Mouse (Mus musculus) hindbrain, embryonic 13.5 days (tissue): ENCODE measurements at regions not wholly inside any gene's neighbourhood (a gene's known extent, or its start where the extent isn't known, plus 50 kb on each side); places are given as distances from the start of the nearest gene placed in this dataset.
A peak's percentile ranks its signal among the peaks of the same experiment; 100 is the strongest.

Experiments
- ATAC-seq: fragments of 200-750 bp; cut with Nextera tagmentation; 2 replicates; pipeline ENCODE4 v1.8.0; 2017; ENCODE audit warnings: moderate TSS enrichment; ENCODE audit not compliant: low FRiP score
- H3K27ac ChIP-seq: fragments of 300-500 bp; sonication (generic); 2 replicates; pipeline ENCODE4 v1.5.1; 2015; ENCODE audit warnings: inconsistent platforms, mild to moderate bottlenecking, moderate library complexity
- H3K27me3 ChIP-seq: fragments of 300-500 bp; sonication (generic); 2 replicates; pipeline ENCODE4 v1.6.1; 2015; ENCODE audit warnings: mild to moderate bottlenecking, inconsistent platforms
- H3K36me3 ChIP-seq: fragments of 300-500 bp; sonication (generic); 2 replicates; pipeline ENCODE4 v1.6.1; 2015; ENCODE audit warnings: mild to moderate bottlenecking, inconsistent platforms
- H3K4me1 ChIP-seq: fragments of 300-500 bp; sonication (generic); replicated peaks from 2 replicates; pipeline ENCODE4 v1.6.1; 2015; ENCODE audit warnings: inconsistent platforms
- H3K4me2 ChIP-seq: fragments of 300-500 bp; sonication (generic); 2 replicates; pipeline ENCODE4 v1.6.1; 2015; ENCODE audit warnings: inconsistent platforms, mild to moderate bottlenecking, moderate library complexity
- H3K4me3 ChIP-seq: fragments of 300-500 bp; sonication (generic); 2 replicates; pipeline ENCODE4 v1.5.1; 2015; ENCODE audit warnings: mild to moderate bottlenecking, inconsistent platforms
- H3K9ac ChIP-seq: fragments of 300-500 bp; sonication (generic); 2 replicates; pipeline ENCODE4 v1.6.1; 2015; ENCODE audit warnings: mild to moderate bottlenecking, inconsistent platforms
- H3K9me3 ChIP-seq: fragments of 300-500 bp; sonication (generic); 2 replicates; pipeline ENCODE4 v1.6.1; 2016; ENCODE audit warnings: inconsistent platforms
- WGBS: fragments of 180-500 bp; shearing (Covaris S2); methylation state at CpG from one replicate; pipeline ENCODE4 v1.1.7; 2015; 5-methylcytosine and 5-hydroxymethylcytosine counted together

GRCm38 (mm10) chr8:6573492-6573891 is 1468.3 kb upstream of the Slc10a2 start:
- no peak overlapping the region for H3K4me3 ChIP-seq
- 90% methylated on average over 3 of the region's 3 CpGs for WGBS
- no peak overlapping the region for H3K9ac ChIP-seq
- no peaks in the 10 kb centered on the region for H3K4me1 ChIP-seq
- no peak overlapping the region for H3K4me2 ChIP-seq
- no peaks in the 10 kb centered on the region for H3K27me3 ChIP-seq
- ATAC-seq: no peak
- H3K9me3 ChIP-seq: no peaks in the 10 kb centered on the region
- H3K36me3 ChIP-seq: no peaks in the 10 kb centered on the region
- H3K27ac ChIP-seq: no peak overlapping the region

- Histone ChIP-seq H3K27me3 (no peaks in the 10 kb centered on the region), H3K9ac (no peak overlapping the region), H3K4me2 (no peak overlapping the region), H3K36me3 (no peaks in the 10 kb centered on the region), H3K27ac (no peak overlapping the region), H3K9me3 (no peaks in the 10 kb centered on the region), H3K4me1 (no peaks in the 10 kb centered on the region), H3K4me3 (no peak overlapping the region)
- WGBS: 38% methylated on average over 9 of the region's 9 CpGs
- ATAC-seq: peak; percentile 76
Observed at GRCm38 (mm10) chr8:6572066-6572665, 1467.0 kb upstream of the Slc10a2 start.

DNA sequence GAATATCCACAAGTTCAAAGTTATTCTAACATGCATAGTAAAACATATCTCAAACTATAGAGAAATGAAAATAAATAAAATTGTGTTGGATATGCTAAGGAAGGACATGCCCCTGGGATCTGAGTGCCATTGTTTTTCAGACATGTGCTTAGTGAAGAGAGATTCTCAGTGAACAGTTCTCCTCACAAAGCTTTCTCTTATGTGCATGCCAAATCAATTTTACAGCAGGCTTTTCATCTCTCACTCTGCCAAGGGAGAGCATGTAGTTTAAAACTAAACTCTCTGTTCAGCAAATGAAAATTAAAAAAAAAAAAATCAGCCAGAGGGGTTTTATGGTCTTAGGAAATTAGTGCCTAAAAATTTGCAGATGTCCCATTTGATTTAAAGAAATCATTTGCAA is 1445.8 kb upstream of the Slc10a2 start:
- Histone ChIP-seq H3K27ac (no peak overlapping the region), H3K4me3 (no peak overlapping the region), H3K4me2 (no peak overlapping the region), H3K4me1 (no peaks in the 10 kb centered on the region), H3K36me3 (no peaks in the 10 kb centered on the region), H3K9me3 (no peaks in the 10 kb centered on the region), H3K27me3 (no peaks in the 10 kb centered on the region), H3K9ac (no peak overlapping the region)
- ATAC-seq: no peak

DNA sequence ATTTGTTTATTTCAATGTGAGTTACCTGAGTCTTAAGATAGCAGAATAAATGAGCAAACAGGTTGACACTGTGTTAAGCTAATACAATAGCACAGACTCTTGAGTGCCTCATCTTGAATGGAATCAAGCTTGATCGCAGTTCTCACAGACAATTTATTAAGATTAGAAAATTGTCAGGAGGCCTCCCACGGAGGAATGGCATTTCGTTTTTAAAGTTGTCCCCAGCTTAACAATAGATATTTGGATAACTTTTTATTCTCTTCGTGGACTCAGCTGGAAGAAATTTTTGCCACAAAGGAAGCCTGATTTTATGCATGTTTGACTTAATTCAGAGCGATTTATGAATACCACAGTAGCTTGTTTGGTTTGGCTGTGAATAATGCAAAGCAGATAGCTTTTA is 1422.0 kb upstream of the Slc10a2 start:
- no peaks in the 10 kb centered on the region for H3K4me1 ChIP-seq
- no peak overlapping the region for H3K4me2 ChIP-seq
- ATAC-seq: no peak
- H3K27ac ChIP-seq: no peak overlapping the region
- no peak overlapping the region for H3K9ac ChIP-seq
- no peaks in the 10 kb centered on the region for H3K27me3 ChIP-seq
- 10% methylated on average over 5 of the region's 5 CpGs for WGBS
- H3K36me3 ChIP-seq: no peaks in the 10 kb centered on the region
- H3K4me3 ChIP-seq: no peak overlapping the region
- no peaks in the 10 kb centered on the region for H3K9me3 ChIP-seq

DNA sequence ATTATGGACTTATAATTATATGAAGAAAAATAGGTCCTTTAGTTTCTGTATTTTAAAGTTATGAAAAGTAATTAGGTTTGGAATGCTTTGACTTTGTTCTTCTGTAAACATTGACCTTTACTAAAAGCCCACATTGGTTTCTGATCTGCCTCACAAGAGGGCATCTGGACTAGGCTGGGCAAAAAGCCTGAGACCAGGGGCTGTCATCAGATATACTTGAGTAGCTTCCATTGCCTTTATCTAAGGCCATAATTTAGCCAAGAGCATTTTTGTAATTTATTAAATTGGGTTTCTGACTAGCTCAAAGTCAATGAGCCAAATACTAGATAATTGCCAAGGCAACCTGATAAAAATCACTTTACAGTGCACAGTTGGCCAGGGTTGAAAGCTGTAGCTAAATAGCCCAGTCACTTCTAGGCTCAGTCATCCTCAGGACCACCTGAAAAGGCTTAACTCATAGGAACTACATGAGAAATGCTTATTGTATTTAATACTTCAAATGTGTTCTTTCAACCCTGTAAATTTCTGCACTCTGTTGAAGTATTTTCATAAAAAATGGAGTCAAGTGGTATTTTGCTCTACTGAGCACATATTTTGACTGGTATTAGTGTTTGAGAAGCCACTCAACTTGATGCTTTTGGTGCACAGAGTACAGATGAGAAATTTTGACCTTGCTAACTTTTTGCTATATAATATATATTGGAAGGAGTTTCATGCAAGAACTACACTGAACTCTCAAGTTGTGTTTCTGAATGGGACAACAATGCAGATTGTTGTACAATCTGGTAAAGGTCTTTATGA is 1410.9 kb upstream of the Slc10a2 start:
- Histone ChIP-seq H3K9me3 (no peaks in the 10 kb centered on the region), H3K4me3 (no peak overlapping the region), H3K4me2 (no peak overlapping the region), H3K27ac (no peak overlapping the region), H3K9ac (no peak overlapping the region), H3K27me3 (no peaks in the 10 kb centered on the region), H3K36me3 (no peaks in the 10 kb centered on the region), H3K4me1 (no peaks in the 10 kb centered on the region)
- no peak for ATAC-seq

- 73% methylated on average over 1 of the region's 1 CpGs for WGBS
- Histone ChIP-seq H3K4me2 (no peak overlapping the region), H3K9me3 (no peaks in the 10 kb centered on the region), H3K4me1 (no peaks in the 10 kb centered on the region), H3K9ac (no peak overlapping the region), H3K4me3 (no peak overlapping the region), H3K27me3 (no peaks in the 10 kb centered on the region), H3K36me3 (no peaks in the 10 kb centered on the region), H3K27ac (no peak overlapping the region)
- no peak for ATAC-seq
Observed at GRCm38 (mm10) chr8:6492453-6492852, 1387.3 kb upstream of the Slc10a2 start.

DNA sequence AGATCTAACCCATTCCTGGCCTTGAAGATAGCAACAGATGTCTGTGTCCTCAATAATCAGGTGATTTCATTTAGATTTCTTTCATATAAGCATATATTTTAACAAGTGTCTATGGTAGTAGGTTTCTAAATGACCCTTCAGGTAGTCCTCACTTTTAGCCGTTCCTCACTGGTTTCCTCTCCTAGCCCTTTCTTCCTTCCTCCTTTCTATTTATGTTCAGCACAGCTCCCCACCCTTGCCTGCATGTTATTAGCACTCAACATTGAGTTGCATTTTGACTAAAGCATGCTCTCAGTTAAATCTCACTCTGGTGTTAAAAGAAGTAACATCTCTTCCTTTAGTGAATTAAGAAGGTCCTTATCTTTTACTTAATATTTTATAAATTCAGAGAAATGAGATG is 1376.8 kb upstream of the Slc10a2 start:
- Histone ChIP-seq H3K4me1 (no peaks in the 10 kb centered on the region), H3K27me3 (no peaks in the 10 kb centered on the region), H3K4me2 (no peak overlapping the region), H3K9me3 (no peaks in the 10 kb centered on the region), H3K27ac (no peak overlapping the region), H3K36me3 (no peaks in the 10 kb centered on the region), H3K9ac (no peak overlapping the region), H3K4me3 (no peak overlapping the region)
- WGBS: 96% methylated on average over 1 of the region's 1 CpGs
- no peak for ATAC-seq

GRCm38 (mm10) chr8:6471089-6471488 is 1365.9 kb upstream of the Slc10a2 start:
- no peaks in the 10 kb centered on the region for H3K9me3 ChIP-seq
- ATAC-seq: no peak
- no peaks in the 10 kb centered on the region for H3K4me1 ChIP-seq
- 89% methylated on average over 3 of the region's 3 CpGs for WGBS
- H3K36me3 ChIP-seq: no peaks in the 10 kb centered on the region
- H3K4me2 ChIP-seq: no peak overlapping the region
- H3K27ac ChIP-seq: no peak overlapping the region
- no peaks in the 10 kb centered on the region for H3K27me3 ChIP-seq
- H3K4me3 ChIP-seq: no peak overlapping the region
- H3K9ac ChIP-seq: no peak overlapping the region

GRCm38 (mm10) chr8:6456553-6457180 is 1351.5 kb upstream of the Slc10a2 start:
- Histone ChIP-seq H3K27ac (no peak overlapping the region), H3K27me3 (no peaks in the 10 kb centered on the region), H3K9me3 (no peaks in the 10 kb centered on the region), H3K4me2 (no peak overlapping the region), H3K9ac (no peak overlapping the region), H3K4me3 (no peak overlapping the region), H3K36me3 (no peaks in the 10 kb centered on the region), H3K4me1 (no peaks in the 10 kb centered on the region)
- ATAC-seq: no peak
- WGBS: 52% methylated on average over 3 of the region's 3 CpGs

DNA sequence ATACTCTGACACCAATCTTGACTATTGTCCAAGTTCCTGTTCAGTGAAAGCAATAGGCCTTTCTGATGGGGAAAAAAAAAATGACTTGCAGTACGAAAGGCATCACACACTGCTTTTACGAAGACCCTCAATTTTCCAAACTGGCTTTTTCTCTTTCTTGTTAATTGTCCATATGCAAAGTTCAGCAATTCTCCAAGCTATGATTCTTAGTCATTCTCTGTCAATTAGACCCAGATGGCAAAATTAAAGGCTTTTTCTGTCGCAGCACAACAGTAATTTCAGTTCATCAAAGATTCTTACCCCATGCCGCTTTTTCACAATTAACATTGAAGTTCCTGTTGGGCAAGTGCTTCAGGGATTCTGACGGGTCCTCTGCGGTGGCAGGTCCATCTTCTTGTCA is 1343.2 kb upstream of the Slc10a2 start:
- no peaks in the 10 kb centered on the region for H3K9me3 ChIP-seq
- 46% methylated on average over 6 of the region's 6 CpGs for whole genome bisulfite sequencing
- ATAC-seq: no peak
- H3K36me3 ChIP-seq: no peaks in the 10 kb centered on the region
- H3K27ac ChIP-seq: no peak overlapping the region
- H3K4me1 ChIP-seq: no peaks in the 10 kb centered on the region
- no peak overlapping the region for H3K4me2 ChIP-seq
- H3K4me3 ChIP-seq: no peak overlapping the region
- no peaks in the 10 kb centered on the region for H3K27me3 ChIP-seq
- H3K9ac ChIP-seq: no peak overlapping the region

DNA sequence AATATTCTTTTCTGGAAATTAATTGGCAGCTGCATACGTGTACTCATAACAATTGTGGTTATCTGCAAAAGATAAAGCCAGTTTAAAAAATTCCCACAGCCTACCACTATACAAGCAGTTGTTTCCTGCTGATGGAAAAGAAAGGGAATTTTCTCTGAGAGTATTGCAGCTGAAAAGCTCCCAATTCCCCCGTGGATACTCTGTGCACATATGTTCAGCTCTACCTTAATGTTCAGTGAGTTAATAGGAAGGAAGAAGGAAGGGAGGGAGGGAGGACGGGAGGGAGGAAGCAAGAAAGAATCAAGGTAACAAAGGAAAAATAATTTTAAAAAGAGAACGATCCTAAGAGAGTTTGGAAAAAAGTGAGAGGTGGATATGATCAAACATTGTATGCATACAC is 1333.9 kb upstream of the Slc10a2 start:
- Histone ChIP-seq H3K27ac (no peak overlapping the region), H3K36me3 (no peaks in the 10 kb centered on the region), H3K9ac (no peak overlapping the region), H3K4me3 (no peak overlapping the region), H3K27me3 (no peaks in the 10 kb centered on the region), H3K4me1 (peaks cover 5% of the 10 kb centered on the region; the same call in 1 of the 2 replicates), H3K4me2 (no peak overlapping the region), H3K9me3 (no peaks in the 10 kb centered on the region)
- peak; percentile 88 for ATAC-seq
- 52% methylated on average over 4 of the region's 4 CpGs for WGBS
